Mouse (Mus musculus) stomach, embryonic 15.5 days (tissue): ENCODE data around the gene Adipoq. TPM values are rescaled to one million over a fixed set of nuclear protein-coding genes. Genes with fewer than 3 reads are reported as not detected.

Experiments
- ATAC-seq: fragments of 200-750 bp; cut with Nextera tagmentation; 2 replicates; pipeline ENCODE4 v1.8.0; 2017; ENCODE audit warnings: low read depth, moderate number of reproducible peaks, moderate TSS enrichment; ENCODE audit not compliant: insufficient read depth, low FRiP score
- H3K27ac ChIP-seq: fragments of 300-500 bp; sonication (generic); 2 replicates; pipeline ENCODE4 v1.5.1; 2015; ENCODE audit warnings: mild to moderate bottlenecking, inconsistent platforms
- H3K27me3 ChIP-seq: fragments of 300-500 bp; sonication (generic); replicated peaks from 2 replicates; pipeline ENCODE4 v1.6.1; 2015; ENCODE audit warnings: inconsistent platforms
- H3K36me3 ChIP-seq: fragments of 300-500 bp; sonication (generic); 2 replicates; pipeline ENCODE4 v1.6.1; 2015; ENCODE audit warnings: inconsistent platforms
- H3K4me1 ChIP-seq: fragments of 300-500 bp; sonication (generic); 2 replicates; pipeline ENCODE4 v1.6.1; 2015; ENCODE audit warnings: inconsistent platforms
- H3K4me2 ChIP-seq: fragments of 300-500 bp; sonication (generic); 2 replicates; pipeline ENCODE4 v1.6.1; 2015; ENCODE audit warnings: mild to moderate bottlenecking, inconsistent platforms
- H3K4me3 ChIP-seq: fragments of 300-500 bp; sonication (generic); replicated peaks from 2 replicates; pipeline ENCODE4 v1.5.1; 2015; ENCODE audit warnings: inconsistent platforms
- H3K9ac ChIP-seq: fragments of 300-500 bp; sonication (generic); 2 replicates; pipeline ENCODE4 v1.6.1; 2015; ENCODE audit warnings: inconsistent platforms
- H3K9me3 ChIP-seq: fragments of 300-500 bp; sonication (generic); 2 replicates; pipeline ENCODE4 v1.6.1; 2016; ENCODE audit warnings: inconsistent platforms
- WGBS: fragments of 180-500 bp; shearing (Covaris S2); methylation state at CpG from one replicate; pipeline ENCODE4 v1.1.7; 2015; 5-methylcytosine and 5-hydroxymethylcytosine counted together
- microRNA-seq: library from miRNA; unstranded; fragments of <30 nt; microRNA quantifications from one replicate; pipeline ENCODE4, GENCODE M21; 2016
- polyA plus RNA-seq: library from polyadenylated mRNA; unstranded; fragments of >200 nt; fragmentation: Nextera tagmentation; extraction: Ambion mirVana; gene quantifications from 2 replicates; pipeline ENCODE4 v1.2.1, GENCODE M21; 2015

Gene Adipoq
- polyA plus RNA-seq, 1 experiment from 2014 or later, result not detected

DNA sequence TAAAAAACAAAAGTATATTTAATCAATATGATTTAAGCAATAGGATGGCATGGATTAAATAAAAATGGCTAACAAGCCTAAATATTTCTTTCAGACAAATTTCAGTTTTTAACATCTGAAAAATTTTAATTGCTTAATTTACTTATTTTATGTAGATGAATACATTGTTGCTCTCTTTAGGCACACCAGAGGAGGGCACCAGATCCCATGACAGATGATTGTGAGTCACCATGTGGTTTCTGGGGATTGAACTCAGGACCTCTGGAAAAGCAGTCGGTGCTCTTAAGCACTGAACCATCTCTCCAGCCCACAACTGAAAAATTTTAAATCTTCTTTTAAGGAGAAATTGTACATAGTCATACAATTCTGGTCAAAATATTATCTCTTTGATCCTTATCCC is 43.3 kb downstream of the Adipoq start:
- Histone ChIP-seq H3K27me3 (no peaks in the 10 kb centered on the region), H3K9me3 (no peaks in the 10 kb centered on the region), H3K36me3 (no peaks in the 10 kb centered on the region), H3K4me1 (no peaks in the 10 kb centered on the region), H3K9ac (no peak overlapping the region), H3K4me3 (no peak overlapping the region), H3K27ac (no peak overlapping the region), H3K4me2 (no peak overlapping the region)
- ATAC-seq, result no peak
- WGBS, result 72% methylated on average over 1 of the region's 1 CpGs

DNA sequence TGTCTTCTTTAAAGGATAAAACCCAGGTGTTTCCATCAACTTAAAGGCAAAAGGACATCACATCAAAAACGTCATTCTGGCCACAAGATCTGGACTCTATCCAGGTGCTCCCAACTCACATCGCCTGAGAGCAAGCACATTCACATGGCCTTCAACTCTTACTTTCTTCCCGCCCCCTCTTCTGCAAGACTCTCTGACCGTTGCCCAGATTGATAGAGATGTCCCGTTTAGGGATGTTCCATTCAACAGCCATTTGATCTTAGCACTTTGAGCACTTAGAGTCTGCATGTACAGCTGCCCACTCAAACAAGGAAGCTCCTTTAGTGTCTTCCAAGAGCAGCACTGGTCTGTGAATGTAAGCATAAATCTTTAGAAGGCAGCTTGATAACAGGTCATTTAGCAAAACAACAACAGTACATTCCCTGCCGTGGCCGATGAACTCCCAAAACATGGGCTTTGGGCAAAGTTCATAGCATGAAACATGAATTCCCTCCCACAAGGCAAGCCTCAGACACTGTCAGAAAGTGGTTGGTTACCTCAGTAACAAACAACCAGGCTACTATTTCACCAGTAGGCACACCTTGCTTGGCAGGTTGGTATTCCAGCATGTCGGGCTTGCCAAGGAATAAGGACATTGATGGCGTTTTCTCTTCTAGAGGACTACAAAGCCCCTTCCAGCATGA is 45.4 kb downstream of the Adipoq start:
- no peak for ATAC-seq

GRCm38 (mm10) chr16:23195618-23196017 is 49.3 kb downstream of the Adipoq start:
- Histone ChIP-seq H3K9ac (no peak overlapping the region), H3K4me2 (no peak overlapping the region), H3K9me3 (no peaks in the 10 kb centered on the region), H3K27ac (no peak overlapping the region), H3K27me3 (no peaks in the 10 kb centered on the region), H3K4me1 (no peaks in the 10 kb centered on the region), H3K4me3 (no peak overlapping the region), H3K36me3 (no peaks in the 10 kb centered on the region)
- WGBS, result 76% methylated on average over 7 of the region's 7 CpGs
- ATAC-seq, result no peak

More for the DNA sequence above, 45.4 kb downstream of the Adipoq start:
- WGBS, result 67% methylated on average over 9 of the region's 9 CpGs
- H3K27me3 ChIP-seq, result no peaks in the 10 kb centered on the region
- H3K27ac ChIP-seq, result no peak overlapping the region
- H3K4me3 ChIP-seq, result no peak overlapping the region
- no peaks in the 10 kb centered on the region for H3K36me3 ChIP-seq
- no peaks in the 10 kb centered on the region for H3K9me3 ChIP-seq
- no peak overlapping the region for H3K4me2 ChIP-seq
- H3K9ac ChIP-seq, result no peak overlapping the region
- no peaks in the 10 kb centered on the region for H3K4me1 ChIP-seq

DNA sequence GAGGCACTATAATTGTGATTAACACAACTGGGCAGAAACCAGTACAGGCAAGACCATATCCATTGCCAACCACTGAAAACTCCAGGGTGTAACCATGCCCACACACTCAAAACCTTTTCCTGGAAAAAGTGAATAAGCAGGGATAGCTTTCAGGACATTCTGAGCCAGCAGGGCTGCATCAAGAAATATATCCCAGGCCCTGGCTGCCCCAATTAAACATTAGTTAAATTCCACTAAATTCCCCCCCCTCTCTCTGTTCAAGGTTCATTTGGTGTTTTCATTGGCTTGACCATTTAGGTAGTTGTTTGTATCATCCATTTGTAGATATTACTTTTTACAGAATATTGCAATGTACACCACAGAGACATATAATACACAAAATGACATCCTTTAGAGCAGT is 50.0 kb downstream of the Adipoq start:
- no peak overlapping the region for H3K9ac ChIP-seq

DNA sequence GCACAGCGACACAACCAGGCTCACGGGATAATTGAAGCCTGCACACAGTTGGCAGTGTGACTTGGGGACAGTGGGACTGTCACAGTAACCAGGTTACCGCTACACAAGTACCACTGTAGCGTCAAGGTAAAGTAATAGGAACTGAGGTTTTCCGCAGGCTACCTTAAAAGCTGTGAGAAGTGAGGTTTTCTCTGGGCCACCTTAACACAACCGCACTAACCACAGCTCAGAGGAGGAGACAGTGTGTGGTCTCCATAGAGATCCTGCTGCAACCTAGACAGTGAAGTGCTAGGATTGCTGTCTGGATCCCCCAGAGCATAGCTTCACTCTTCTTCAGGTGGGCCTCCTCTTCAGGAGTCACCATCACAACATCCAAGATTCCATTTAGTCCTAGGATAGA is 50.5 kb downstream of the Adipoq start:
- no peaks in the 10 kb centered on the region for H3K36me3 ChIP-seq
- H3K9me3 ChIP-seq, result no peaks in the 10 kb centered on the region
- H3K4me2 ChIP-seq, result no peak overlapping the region
- H3K27me3 ChIP-seq, result no peaks in the 10 kb centered on the region
- H3K9ac ChIP-seq, result no peak overlapping the region
- WGBS, result 91% methylated on average over 6 of the region's 6 CpGs
- H3K4me1 ChIP-seq, result no peaks in the 10 kb centered on the region
- no peak overlapping the region for H3K27ac ChIP-seq
- H3K4me3 ChIP-seq, result no peak overlapping the region
- no peak for ATAC-seq

More for the DNA sequence above, 50.0 kb downstream of the Adipoq start:
- Histone ChIP-seq H3K9me3 (no peaks in the 10 kb centered on the region), H3K4me1 (no peaks in the 10 kb centered on the region), H3K4me2 (no peak overlapping the region), H3K27me3 (no peaks in the 10 kb centered on the region), H3K36me3 (no peaks in the 10 kb centered on the region), H3K27ac (no peak overlapping the region), H3K4me3 (no peak overlapping the region)
- no peak for ATAC-seq

DNA sequence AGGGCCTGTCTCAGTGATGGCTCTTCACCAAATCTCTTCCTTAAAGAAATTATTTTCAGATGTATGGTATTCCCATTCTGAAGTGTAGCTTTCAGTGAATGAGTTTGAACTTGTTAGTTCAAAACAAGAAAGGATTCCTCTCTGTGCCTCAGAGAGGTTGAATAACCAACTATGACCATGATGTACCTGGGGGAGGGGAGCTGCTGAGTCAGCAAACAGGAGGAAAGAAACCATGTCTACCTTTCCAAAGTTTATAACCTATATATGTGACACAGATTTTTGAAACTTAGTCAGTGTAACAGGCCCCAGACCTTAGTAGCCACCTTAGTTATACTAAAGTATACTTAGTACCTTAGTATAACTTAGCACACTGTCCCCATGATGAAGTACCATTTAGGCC is 55.2 kb downstream of the Adipoq start:
- Histone ChIP-seq H3K9ac (no peak overlapping the region), H3K36me3 (no peaks in the 10 kb centered on the region), H3K4me3 (no peak overlapping the region), H3K4me1 (no peaks in the 10 kb centered on the region), H3K27ac (no peak overlapping the region), H3K27me3 (no peaks in the 10 kb centered on the region), H3K9me3 (no peaks in the 10 kb centered on the region), H3K4me2 (no peak overlapping the region)
- ATAC-seq, result no peak

Small RNA genes lying within 50 kb of the gene (microRNA-seq; reads per million reads assigned to microRNA genes)
- gene Gm49346, result not detected

Other genes with a start within 250 kb of the Adipoq start
- gene Fetub, start 228.2 kb upstream of the Adipoq start, polyA plus RNA-seq, result 0.24 and 0.72 TPM in 2 replicates
- 0.12 TPM in 1 of 2 replicates, not detected in the other for gene Hrg, start 195.5 kb upstream of the Adipoq start, polyA plus RNA-seq
- gene Kng2, start 117.1 kb upstream of the Adipoq start, polyA plus RNA-seq, result 0.50 and 2.0 TPM in 2 replicates
- 12.3 and 42.4 TPM in 2 replicates for gene Kng1, start 88.7 kb upstream of the Adipoq start, polyA plus RNA-seq
- 224 and 234 TPM in 2 replicates for gene Eif4a2, start 39.1 kb upstream of the Adipoq start, polyA plus RNA-seq
- gene Rfc4, start 18.8 kb upstream of the Adipoq start, polyA plus RNA-seq, result 109 and 117 TPM in 2 replicates
- gene St6gal1, start 78.2 kb downstream of the Adipoq start, polyA plus RNA-seq, result 16.3 and 18.0 TPM in 2 replicates